Mouse (Mus musculus) ES-E14 (cell line): ENCODE data around the gene Hcn2. TPM values are rescaled to one million over a fixed set of nuclear protein-coding genes. Genes with fewer than 3 reads are reported as not detected.
A peak's percentile ranks its signal among the peaks of the same experiment; 100 is the strongest.

Source experiments
- DNase-seq: peaks from one replicate; pipeline ENCODE4 v3.0.0-alpha.2; 2013; ENCODE audit warnings: low read depth, low spot score
- H3K27ac ChIP-seq: 2 replicates; pipeline ENCODE4 v1.5.1; 2012; ENCODE audit warnings: low read depth, mild to moderate bottlenecking, low read length, moderate library complexity, mixed read lengths; ENCODE audit not compliant: poor library complexity, insufficient read depth, severe bottlenecking
- H3K36me3 ChIP-seq: 2 replicates; pipeline ENCODE4 v1.6.1; 2012; ENCODE audit warnings: mild to moderate bottlenecking, low read length, moderate library complexity, mixed read lengths; ENCODE audit not compliant: control insufficient read depth, poor library complexity, insufficient read depth, severe bottlenecking
- H3K4me1 ChIP-seq, 2 experiments: fragments of 150-350 bp in 1 of 2; sonication (generic) in 1 of 2; 2 replicates each; pipeline ENCODE4 v1.6.1; 2012; ENCODE audit warnings: low read length in 2 of 2, mild to moderate bottlenecking in 1 of 2, mixed read lengths in 1 of 2; ENCODE audit not compliant: control insufficient read depth in 2 of 2, insufficient read depth in 2 of 2, poor library complexity in 1 of 2
- H3K4me3 ChIP-seq, 2 experiments: fragments of 150-350 bp in 1 of 2; sonication (generic) in 1 of 2; 2 replicates each; pipeline ENCODE4 v1.5.1; 2012; ENCODE audit warnings: low read length in 2 of 2, low read depth in 1 of 2, mild to moderate bottlenecking in 1 of 2, mixed read lengths in 1 of 2; ENCODE audit not compliant: insufficient read depth in 1 of 2, poor library complexity in 1 of 2, severe bottlenecking in 1 of 2
- H3K9ac ChIP-seq: 2 replicates; pipeline ENCODE4 v1.6.1; 2012; ENCODE audit warnings: low read depth, mild to moderate bottlenecking, low read length, mixed read lengths; ENCODE audit not compliant: poor library complexity, insufficient read depth, severe bottlenecking
- H3K9me3 ChIP-seq: fragments of 150-350 bp; sonication (generic); 2 replicates; pipeline ENCODE4 v1.6.1; 2012; ENCODE audit warnings: low read depth, mild to moderate bottlenecking, low read length; ENCODE audit not compliant: control insufficient read depth, insufficient read depth
- CHD2 ChIP-seq: IDR thresholded peaks from 2 replicates; pipeline ENCODE4 v1.6.1; 2014; ENCODE audit warnings: mild to moderate bottlenecking, low read depth, low read length, inconsistent platforms
- HCFC1 ChIP-seq: IDR thresholded peaks from 2 replicates; pipeline ENCODE4 v1.6.1; 2012; ENCODE audit warnings: low read length, inconsistent platforms, borderline replicate concordance; ENCODE audit not compliant: insufficient read depth
- MAFK ChIP-seq: IDR thresholded peaks from 2 replicates; pipeline ENCODE4 v1.6.1; 2014; ENCODE audit warnings: mild to moderate bottlenecking, low read depth, low read length, inconsistent platforms; ENCODE audit not compliant: insufficient read depth
- ZC3H11A ChIP-seq: IDR thresholded peaks from 2 replicates; pipeline ENCODE4 v1.6.1; 2012; ENCODE audit warnings: low read depth, mild to moderate bottlenecking, inconsistent platforms, low read length, borderline replicate concordance
- ZNF384 ChIP-seq: IDR thresholded peaks from 2 replicates; pipeline ENCODE4 v1.6.1; 2012; ENCODE audit warnings: low read depth, low read length, inconsistent platforms
- in situ Hi-C, 2 experiments: fragments of 600-800 bp; cut with MboI; formaldehyde crosslinking; loops; one replicate each; pipeline ENCODE4 v1.15.1; 2025; ENCODE audit warnings: low sequenced_read_pairs in 2 of 2, inconsistent platforms in 1 of 2; ENCODE audit not compliant: unreplicated experiment in 2 of 2
- total RNA-seq: library from RNA; depleted of rRNA; stranded (reverse); fragments of 300-350 nt; gene quantifications from 2 replicates; pipeline ENCODE4 v1.2.3, GENCODE M21; 2012

The Hcn2 gene
- total RNA-seq, 1 experiment, result 5.0 TPM

DNA sequence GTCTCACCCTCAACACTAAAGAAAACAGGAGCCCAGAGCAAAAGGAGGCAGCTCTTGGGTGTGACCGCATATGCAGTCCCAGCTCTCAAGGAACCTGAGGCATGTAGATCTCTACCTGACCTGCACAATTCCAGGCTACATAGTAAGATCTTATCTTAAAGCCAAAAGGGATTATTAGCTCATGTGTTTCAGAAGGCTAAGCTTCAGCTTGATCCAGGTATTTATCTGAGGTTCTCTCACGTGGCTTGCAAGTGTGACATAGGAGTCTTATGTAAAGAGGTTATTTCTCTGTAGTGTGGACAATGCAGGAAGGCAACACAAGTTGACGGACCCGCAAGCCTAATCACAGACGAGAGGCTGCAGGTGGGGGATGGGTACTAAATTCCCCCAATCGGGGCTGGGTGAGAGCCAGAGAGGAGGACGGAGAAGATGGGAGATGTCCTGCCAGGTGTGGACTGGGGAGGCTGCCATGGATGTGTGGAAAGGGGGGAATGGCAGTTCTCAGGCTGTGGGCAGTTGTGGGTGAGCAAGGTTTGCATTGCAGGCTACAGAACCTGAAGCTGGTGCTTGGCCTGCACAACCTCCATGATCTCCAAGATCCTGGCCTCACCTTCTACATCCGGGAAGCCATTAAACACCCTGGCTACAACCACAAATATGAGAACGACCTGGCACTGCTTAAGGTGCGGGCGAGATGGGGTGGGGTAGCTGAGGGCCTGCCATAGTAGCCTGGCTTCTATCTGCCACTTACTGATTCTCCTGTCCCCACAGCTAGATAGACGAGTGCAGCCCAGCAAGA is 22.7 kb upstream of the Hcn2 start:
- no peak overlapping the region for H3K9ac ChIP-seq
- no peak for DNase-seq
- peaks cover 0 to 6% of the 10 kb centered on the region in 2 experiments; a peak in 1 of 4 replicates for H3K4me1 ChIP-seq
- no peaks in the 10 kb centered on the region for H3K9me3 ChIP-seq
- H3K4me3 ChIP-seq, result no peak overlapping the region
- H3K36me3 ChIP-seq, result peaks cover 3% of the 10 kb centered on the region; the same call in 1 of the 2 replicates
- no peak overlapping the region for H3K27ac ChIP-seq
- no peak for TF ChIP-seq HCFC1
- in situ Hi-C loops, result no loop called here

DNA sequence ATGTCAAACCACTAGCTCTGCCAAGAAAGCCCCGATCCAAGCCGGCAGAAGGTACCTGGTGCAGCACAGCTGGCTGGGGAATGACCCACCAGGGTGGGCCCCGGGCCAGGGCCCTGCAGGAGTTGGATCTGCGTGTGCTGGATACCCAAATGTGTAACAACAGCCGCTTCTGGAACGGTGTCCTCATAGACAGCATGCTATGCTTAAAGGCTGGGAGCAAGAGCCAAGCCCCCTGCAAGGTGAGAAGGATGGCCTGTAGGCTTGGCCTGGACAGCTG is 22.1 kb upstream of the Hcn2 start:
- Histone ChIP-seq H3K4me3 (no peak overlapping the region), H3K9me3 (no peaks in the 10 kb centered on the region), H3K4me1 (peaks cover 0 to 6% of the 10 kb centered on the region in 2 experiments; a peak in 1 of 4 replicates), H3K27ac (no peak overlapping the region), H3K9ac (no peak overlapping the region), H3K36me3 (no peaks in the 10 kb centered on the region)
- no peak for TF ChIP-seq CHD2
- no peak for TF ChIP-seq MAFK
- TF ChIP-seq ZC3H11A, result no peak
- no peak for TF ChIP-seq HCFC1
- TF ChIP-seq ZNF384, result no peak
- in situ Hi-C loops, result no loop called here
- DNase-seq, result no peak

DNA sequence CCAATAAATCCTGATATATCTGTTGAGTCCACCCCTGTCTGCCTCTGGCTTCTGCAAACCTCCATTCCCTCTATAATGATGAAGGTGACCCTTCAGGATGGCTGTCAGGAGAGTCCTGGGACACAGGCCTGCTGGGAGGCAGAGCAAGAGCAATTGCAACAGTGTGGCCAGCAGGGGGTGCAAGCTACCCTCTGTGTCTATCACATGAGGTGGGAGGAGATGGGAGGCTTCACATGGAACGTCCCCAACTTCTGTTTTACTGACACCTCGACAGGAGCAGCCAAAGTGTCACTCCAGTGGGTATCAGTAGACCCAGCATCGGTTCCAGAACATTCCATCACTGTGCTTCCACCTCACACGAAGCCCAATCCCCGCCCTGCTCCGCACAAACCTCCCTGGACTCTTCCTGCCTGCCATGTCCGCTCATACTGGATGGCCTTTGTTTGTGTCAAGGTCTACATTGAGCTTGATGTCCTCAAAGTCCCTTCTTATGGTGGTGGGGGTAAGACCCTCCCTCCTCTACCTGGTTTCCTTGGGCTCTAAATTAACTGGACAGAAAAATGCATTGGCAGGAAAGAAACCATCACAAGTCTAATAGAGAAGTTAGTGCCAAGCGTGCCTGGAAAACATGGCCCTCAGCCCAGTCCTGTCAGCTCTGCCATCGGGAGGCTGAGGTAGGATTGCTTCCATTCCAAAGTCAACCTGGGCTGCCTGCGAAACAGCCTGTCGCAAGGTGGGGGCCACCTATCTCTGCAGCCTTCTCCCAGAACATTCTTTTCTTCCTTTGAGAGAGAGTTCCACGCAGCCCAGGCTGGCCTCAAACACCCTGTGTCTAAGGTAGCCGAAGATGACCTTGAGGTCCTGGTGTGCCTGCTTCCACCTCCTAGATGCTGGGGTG is 21.0 kb upstream of the Hcn2 start:
- H3K4me3 ChIP-seq, result no peak overlapping the region
- H3K4me1 ChIP-seq, result peaks cover 0 to 9% of the 10 kb centered on the region in 2 experiments; a peak in 1 of 4 replicates
- no peak overlapping the region for H3K9ac ChIP-seq
- H3K27ac ChIP-seq, result no peak overlapping the region
- DNase-seq, result peak; percentile 66
- no peaks in the 10 kb centered on the region for H3K36me3 ChIP-seq
- no peaks in the 10 kb centered on the region for H3K9me3 ChIP-seq
- no peak; the same call in 1 of the 2 replicates for TF ChIP-seq HCFC1
- no peak for TF ChIP-seq CHD2
- TF ChIP-seq MAFK, result no peak
- no peak for TF ChIP-seq ZNF384
- TF ChIP-seq ZC3H11A, result no peak
- in situ Hi-C loops, result no loop called here

DNA sequence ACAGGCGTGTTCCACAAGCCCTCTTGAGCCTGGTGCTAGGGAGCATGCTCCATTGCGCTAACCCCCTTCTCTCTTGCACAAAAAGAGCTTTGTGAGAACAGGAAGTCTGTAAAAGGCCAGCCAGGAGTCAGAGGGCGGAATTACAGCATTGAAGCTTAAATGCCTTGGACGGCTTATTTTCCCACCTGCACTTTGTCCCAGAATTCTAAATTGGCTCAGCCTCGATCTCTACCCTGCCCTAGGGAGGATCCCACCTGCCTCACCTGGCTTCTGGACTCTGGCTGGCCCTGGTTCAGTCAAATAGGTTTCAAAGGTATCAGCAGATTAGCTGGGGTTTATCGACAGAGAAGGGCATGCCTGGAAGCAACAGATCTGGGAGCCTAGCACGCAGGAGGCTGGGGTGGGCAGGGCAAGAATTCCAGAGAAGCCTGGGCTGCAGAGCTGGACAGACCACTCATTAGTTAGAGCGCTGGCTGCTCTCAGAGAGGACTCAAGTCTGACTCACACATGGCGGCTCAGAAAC is 20.2 kb upstream of the Hcn2 start:
- no peak for DNase-seq
- no peak overlapping the region for H3K27ac ChIP-seq
- no peak overlapping the region for H3K4me3 ChIP-seq
- no peaks in the 10 kb centered on the region for H3K36me3 ChIP-seq
- H3K4me1 ChIP-seq, result peaks cover 0 to 9% of the 10 kb centered on the region in 2 experiments; a peak in 1 of 4 replicates
- TF ChIP-seq HCFC1 (no peak), ZNF384 (no peak), CHD2 (no peak), ZC3H11A (no peak)
- no peaks in the 10 kb centered on the region for H3K9me3 ChIP-seq
- in situ Hi-C loops, result no loop called here
- H3K9ac ChIP-seq, result no peak overlapping the region
